Mouse (Mus musculus): Measurements from ENCODE around the gene Wdr37.
A peak's percentile ranks its signal among the peaks of the same experiment; 100 is the strongest.

The Wdr37 gene

GRCm38 (mm10) chr13:8839937-8840336 is 31.8 kb downstream of the Wdr37 start:
- no peak for DNase-seq (ENCODE audit: low read depth)

- DNase-seq (ENCODE audit: low read depth), result no peak
Observed at GRCm38 (mm10) chr13:8839111-8839510, 32.6 kb downstream of the Wdr37 start.

- DNase-seq (ENCODE audit: low read depth), result no peak
Observed at GRCm38 (mm10) chr13:8838394-8838793, 33.3 kb downstream of the Wdr37 start.

- no peak for DNase-seq (ENCODE audit: low read depth)
Observed at GRCm38 (mm10) chr13:8834573-8834972, 37.1 kb downstream of the Wdr37 start.

GRCm38 (mm10) chr13:8831546-8832251 is 40.0 kb downstream of the Wdr37 start:
- no peak for DNase-seq (ENCODE audit: low read depth)

GRCm38 (mm10) chr13:8830696-8831095 is 41.0 kb downstream of the Wdr37 start:
- no peak for DNase-seq (ENCODE audit: low read depth)

- no peak for DNase-seq (ENCODE audit: low read depth)
Observed at GRCm38 (mm10) chr13:8829784-8830183, 41.9 kb downstream of the Wdr37 start.

GRCm38 (mm10) chr13:8828946-8829345 is 42.8 kb downstream of the Wdr37 start:
- DNase-seq (ENCODE audit: low read depth), result no peak

- DNase-seq (ENCODE audit: low read depth), result no peak
Observed at GRCm38 (mm10) chr13:8823546-8823945, 48.2 kb downstream of the Wdr37 start.

GRCm38 (mm10) chr13:8823120-8823519 is 48.6 kb downstream of the Wdr37 start:
- DNase-seq (ENCODE audit: low read depth), result no peak

- DNase-seq (ENCODE audit: low read depth), result no peak
Observed at GRCm38 (mm10) chr13:8822201-8822600, 49.5 kb downstream of the Wdr37 start.

GRCm38 (mm10) chr13:8805931-8806330 is 65.8 kb downstream of the Wdr37 start:
- no peak for DNase-seq (ENCODE audit: low read depth)

- no peak for DNase-seq (ENCODE audit: low read depth)
Observed at GRCm38 (mm10) chr13:8800576-8800975, 71.1 kb downstream of the Wdr37 start.

GRCm38 (mm10) chr13:8793217-8793616 is 78.5 kb downstream of the Wdr37 start:
- no peak for DNase-seq (ENCODE audit: low read depth)

GRCm38 (mm10) chr13:8785185-8785584 is 86.5 kb downstream of the Wdr37 start:
- DNase-seq (ENCODE audit: low read depth), result peak; percentile 9

- no peak for DNase-seq (ENCODE audit: low read depth)
Observed at GRCm38 (mm10) chr13:8784308-8785061, 87.2 kb downstream of the Wdr37 start.

GRCm38 (mm10) chr13:8783686-8784307 is 87.9 kb downstream of the Wdr37 start:
- no peak for DNase-seq (ENCODE audit: low read depth)

- DNase-seq (ENCODE audit: low read depth), result no peak
Observed at GRCm38 (mm10) chr13:8782636-8783035, 89.1 kb downstream of the Wdr37 start.

GRCm38 (mm10) chr13:8780441-8780840 is 91.3 kb downstream of the Wdr37 start:
- DNase-seq (ENCODE audit: low read depth), result peak; percentile 79

GRCm38 (mm10) chr13:8770616-8771015 is 101.1 kb downstream of the Wdr37 start:
- DNase-seq (ENCODE audit: low read depth), result no peak

- DNase-seq (ENCODE audit: low read depth), result no peak
Observed at GRCm38 (mm10) chr13:8769654-8770227, 102.0 kb downstream of the Wdr37 start.

GRCm38 (mm10) chr13:8760940-8761339 is 110.8 kb downstream of the Wdr37 start:
- DNase-seq (ENCODE audit: low read depth), result no peak

All from c-Kit-positive CD71-positive TER-119-negative erythroid progenitor cells, embryonic 14.5 days (primary cell).